Mouse (Mus musculus) lung, adult 2 months (tissue): ENCODE results near the gene Sh2b3. TPM values are rescaled to one million over a fixed set of nuclear protein-coding genes. Genes with fewer than 3 reads are reported as not detected.

Experiments used
- DNase-seq: peaks from one replicate; pipeline ENCODE4 v3.0.0; 2022
- H3K4me1 ChIP-seq: fragments of 200-500 bp; 2 replicates; pipeline ENCODE4 v1.6.1; 2011; ENCODE audit warnings: low read length; ENCODE audit not compliant: control insufficient read depth, insufficient read depth
- H3K4me3 ChIP-seq: fragments of 200-500 bp; replicated peaks from 2 replicates; pipeline ENCODE3; 2011; ENCODE audit warnings: low read depth, mild to moderate bottlenecking, control low read depth, low read length; ENCODE audit errors: extremely low read depth
- CTCF ChIP-seq: fragments of 200-500 bp; IDR thresholded peaks from 2 replicates; pipeline ENCODE4 v1.5.1; 2011; ENCODE audit warnings: mild to moderate bottlenecking, low read length, control low read depth; ENCODE audit not compliant: insufficient read depth
- POLR2A ChIP-seq: fragments of 200-500 bp; IDR thresholded peaks from 2 replicates; pipeline ENCODE4 v1.6.1; 2011; ENCODE audit warnings: low read depth, mild to moderate bottlenecking, control low read depth, low read length, borderline replicate concordance; ENCODE audit errors: extremely low read depth
- WGBS: fragments of 180-500 bp; shearing (Covaris S2); methylation state at CpG from one replicate; pipeline ENCODE4 v1.1.7; 2018; 5-methylcytosine and 5-hydroxymethylcytosine counted together
- polyA plus RNA-seq: library from polyadenylated mRNA; depleted of rRNA; stranded (reverse); fragments of >200 nt; gene quantifications from 2 replicates; pipeline ENCODE4 v1.2.3, GENCODE M21; 2012

Gene Sh2b3
- polyA plus RNA-seq, 1 experiment = 58.8 TPM

- WGBS = 12% methylated on average over 4 of the region's 4 CpGs
- Histone ChIP-seq H3K4me1 (peaks cover 9% of the 10 kb centered on the region), H3K4me3 (no peak overlapping the region)
- no peak for DNase-seq
- no peak for TF ChIP-seq POLR2A
- TF ChIP-seq CTCF = no peak
Observed at GRCm38 (mm10) chr5:121845361-121845760, 7.9 kb upstream of the Sh2b3 start.

- Histone ChIP-seq H3K4me1 (peaks cover 11% of the 10 kb centered on the region), H3K4me3 (no peak overlapping the region)
- TF ChIP-seq CTCF = no peak
- TF ChIP-seq POLR2A = no peak
- 16% methylated on average over 17 of the region's 17 CpGs for WGBS
- DNase-seq = no peak
Observed at GRCm38 (mm10) chr5:121843138-121843905, 5.9 kb upstream of the Sh2b3 start.

GRCm38 (mm10) chr5:121842665-121843118, 5.2 kb upstream of the Sh2b3 start:
- peak overlapping the region; percentile 59 for H3K4me3 ChIP-seq
- DNase-seq = peak; percentile 89
- peak; percentile 73 for TF ChIP-seq CTCF
- TF ChIP-seq POLR2A = no peak; the same call in 1 of the 2 replicates
- peaks cover 11% of the 10 kb centered on the region for H3K4me1 ChIP-seq
- under 1% methylated on average over 33 of the region's 33 CpGs for WGBS

GRCm38 (mm10) chr5:121841973-121842372, 4.5 kb upstream of the Sh2b3 start:
- TF ChIP-seq CTCF (no peak), POLR2A (no peak)
- H3K4me3 ChIP-seq = no peak overlapping the region
- DNase-seq = no peak
- H3K4me1 ChIP-seq = peaks cover 13% of the 10 kb centered on the region
- 42% methylated on average over 10 of the region's 10 CpGs for WGBS

GRCm38 (mm10) chr5:121841516-121841915, 4.1 kb upstream of the Sh2b3 start:
- peaks cover 13% of the 10 kb centered on the region for H3K4me1 ChIP-seq
- TF ChIP-seq POLR2A = no peak
- TF ChIP-seq CTCF = no peak
- DNase-seq = no peak
- no peak overlapping the region for H3K4me3 ChIP-seq
- 84% methylated on average over 9 of the region's 9 CpGs for WGBS

GRCm38 (mm10) chr5:121839128-121839473, 1.7 kb upstream of the Sh2b3 start:
- 31% methylated on average over 7 of the region's 7 CpGs for WGBS
- H3K4me3 ChIP-seq = peak overlapping the region; percentile 63
- no peak for TF ChIP-seq CTCF
- TF ChIP-seq POLR2A = no peak
- peaks cover 22% of the 10 kb centered on the region for H3K4me1 ChIP-seq
- DNase-seq = no peak

- peak; percentile 80 for DNase-seq
- TF ChIP-seq POLR2A (peak; percentile 57; the same call in 1 of the 2 replicates), CTCF (no peak)
- peak overlapping the region; percentile 63 for H3K4me3 ChIP-seq
- WGBS = 2% methylated on average over 46 of the region's 46 CpGs
- H3K4me1 ChIP-seq = peaks cover 23% of the 10 kb centered on the region
Observed at GRCm38 (mm10) chr5:121838341-121839127, 1.1 kb upstream of the Sh2b3 start.

- DNase-seq = peak; percentile 93
- Histone ChIP-seq H3K4me1 (peaks cover 30% of the 10 kb centered on the region), H3K4me3 (peak overlapping the region; percentile 67)
- TF ChIP-seq POLR2A (peak; percentile 89), CTCF (no peak)
- WGBS = 2% methylated on average over 75 of the region's 77 CpGs
Observed at GRCm38 (mm10) chr5:121836692-121837415, 592 bp downstream of the Sh2b3 start.
